Mouse (Mus musculus): ENCODE measurements around the gene Oca2. TPM values are rescaled to one million over a fixed set of nuclear protein-coding genes. Genes with fewer than 3 reads are reported as not detected.

Oca2 gene
- not detected for polyA plus RNA-seq (2014; fragmentation: Illumina TruSeq; extraction: RNeasy Lipid Tissue Mini Kit (QIAGEN cat#74804); ENCODE audit: low read depth, low replicate concordance)

GRCm38 (mm10) chr7:56239543-56239942, at the start of gene Oca2:
Gene Oca2, plus strand, starts transcription at chr7:56239760.

Other genes starting within 250 kb of the Oca2 start
- 5.6 TPM for gene Nipa1, start 219.8 kb upstream of the Oca2 start, polyA plus RNA-seq (2014; fragmentation: Illumina TruSeq; extraction: RNeasy Lipid Tissue Mini Kit (QIAGEN cat#74804); ENCODE audit: low read depth, low replicate concordance)
- gene Herc2, start 189.6 kb upstream of the Oca2 start, polyA plus RNA-seq (2014; fragmentation: Illumina TruSeq; extraction: RNeasy Lipid Tissue Mini Kit (QIAGEN cat#74804); ENCODE audit: low read depth, low replicate concordance) = 19.5 TPM

Measured in heart, adult 10 weeks (tissue).